Mouse (Mus musculus): Measurements from ENCODE around the gene 1700016K19Rik.
A peak's percentile ranks its signal among the peaks of the same experiment; 100 is the strongest.

The 1700016K19Rik gene

DNA sequence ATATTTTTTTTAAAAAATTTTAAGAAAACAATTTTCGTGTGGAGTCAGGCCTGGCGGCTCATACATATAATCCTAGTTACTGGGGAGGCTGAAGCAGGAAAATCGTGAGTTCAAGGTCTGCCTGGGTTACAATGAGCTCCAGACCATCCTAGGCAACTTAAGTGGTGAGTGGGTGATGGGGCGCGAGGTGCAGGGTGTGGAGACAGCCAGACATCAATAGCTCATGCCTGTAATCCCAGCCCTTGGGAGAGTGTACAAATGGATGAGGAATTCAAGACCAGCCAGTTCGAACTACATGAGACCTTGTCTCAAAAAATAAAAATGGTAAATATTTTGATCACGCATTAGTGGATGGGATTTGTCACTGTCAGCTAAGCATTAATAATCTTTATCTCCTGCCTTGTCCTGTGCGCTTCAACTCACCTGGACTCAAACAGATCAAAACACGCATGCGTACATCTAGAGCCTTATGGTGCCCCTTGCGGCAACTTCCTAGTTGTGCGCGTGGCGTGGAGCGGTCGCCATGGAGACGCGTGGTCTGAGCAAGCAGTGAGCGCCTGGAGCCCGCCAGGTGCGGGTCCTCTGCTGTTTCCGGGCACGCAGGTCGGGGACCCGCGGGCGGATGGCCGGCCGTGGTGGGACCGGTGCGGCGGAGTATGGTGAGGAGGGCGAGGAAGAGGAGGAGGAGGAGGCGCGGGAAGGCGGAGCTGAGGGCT, at the start of gene 1700016K19Rik:
1700016K19Rik (plus strand) TSS at position 473 of the 716 bp plus-strand sequence.
- peak; percentile 14 for DNase-seq (ENCODE audit: extremely low read depth, insufficient read length, low spot score)

DNA sequence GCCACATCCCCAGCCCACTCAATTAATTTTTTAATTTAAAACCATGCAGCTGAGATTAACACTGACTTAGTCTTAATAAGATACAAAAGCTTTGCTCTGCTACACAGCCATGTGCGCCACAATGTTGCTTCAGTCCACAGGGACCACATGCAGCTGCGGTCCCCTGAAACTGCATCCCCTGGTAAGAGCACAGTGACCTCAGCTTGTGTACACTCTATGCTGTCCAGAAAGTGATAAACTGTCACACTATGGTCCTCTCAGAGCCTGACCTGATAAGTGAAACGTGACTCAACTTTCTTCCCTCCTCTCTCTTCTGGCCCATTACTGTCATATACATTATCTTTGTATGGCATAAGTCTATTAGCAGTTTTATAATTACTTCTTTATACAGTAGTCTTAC, 49.3 kb upstream of the 1700016K19Rik start:
- no peak for DNase-seq (ENCODE audit: extremely low read depth, insufficient read length, low spot score)

DNA sequence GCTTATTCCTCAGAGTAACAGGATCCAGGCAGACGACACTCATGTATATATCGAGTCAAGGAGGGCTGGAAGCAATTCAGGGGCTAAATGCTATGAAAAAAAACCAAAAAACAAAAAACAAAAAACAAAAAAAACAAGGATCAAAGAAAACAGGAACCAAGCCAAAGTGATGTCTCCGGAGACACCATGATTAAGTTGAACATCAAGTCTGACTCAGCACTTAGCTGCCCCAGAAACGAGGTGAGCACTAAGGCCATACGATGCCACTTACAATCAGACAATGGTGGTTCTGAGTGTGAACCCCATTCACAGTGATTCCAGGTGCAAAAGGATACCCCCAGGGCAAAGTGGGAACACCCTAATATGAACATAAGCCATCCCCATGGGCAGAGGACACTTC, 47.8 kb upstream of the 1700016K19Rik start:
- DNase-seq (ENCODE audit: extremely low read depth, insufficient read length, low spot score), result no peak

DNA sequence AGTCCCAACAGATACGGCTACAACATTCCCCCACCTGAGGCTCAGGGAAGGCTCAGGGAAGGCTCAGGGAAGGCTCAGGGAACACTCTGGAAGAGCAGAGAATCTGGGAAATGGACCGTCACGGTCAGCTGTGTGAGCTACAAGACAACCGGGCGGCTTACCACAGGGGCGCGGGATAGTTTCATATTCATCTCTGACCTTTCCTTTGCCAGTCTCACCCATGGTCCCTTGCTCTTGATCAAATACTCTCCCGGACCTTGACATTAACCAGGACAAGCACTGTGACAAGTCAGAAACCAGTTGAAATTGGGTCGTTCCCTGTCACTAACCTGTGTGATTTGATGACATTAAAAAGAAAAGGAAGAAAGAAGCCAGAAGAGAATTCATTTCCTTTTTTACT, 44.8 kb upstream of the 1700016K19Rik start:
- no peak for DNase-seq (ENCODE audit: extremely low read depth, insufficient read length, low spot score)

DNA sequence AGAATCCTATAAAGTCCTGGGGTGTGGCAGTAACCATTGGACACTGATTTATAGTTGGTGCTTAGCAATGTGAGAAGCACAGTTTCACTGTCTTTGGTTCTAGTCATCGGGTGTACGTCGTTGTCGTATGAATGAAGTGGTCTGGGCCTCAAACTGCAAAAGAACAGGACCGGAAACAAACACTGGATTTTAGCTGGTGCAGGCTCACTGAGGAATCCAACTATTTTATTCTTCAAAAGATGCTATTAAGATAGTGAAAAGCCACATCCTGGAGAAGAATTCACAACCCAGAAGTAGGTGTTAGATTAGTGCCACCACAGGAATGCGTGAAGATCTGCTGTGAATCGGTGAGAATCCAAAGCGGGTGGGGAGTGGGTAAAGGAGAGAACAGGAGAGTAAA, 43.1 kb upstream of the 1700016K19Rik start:
- no peak for DNase-seq (ENCODE audit: extremely low read depth, insufficient read length, low spot score)

DNA sequence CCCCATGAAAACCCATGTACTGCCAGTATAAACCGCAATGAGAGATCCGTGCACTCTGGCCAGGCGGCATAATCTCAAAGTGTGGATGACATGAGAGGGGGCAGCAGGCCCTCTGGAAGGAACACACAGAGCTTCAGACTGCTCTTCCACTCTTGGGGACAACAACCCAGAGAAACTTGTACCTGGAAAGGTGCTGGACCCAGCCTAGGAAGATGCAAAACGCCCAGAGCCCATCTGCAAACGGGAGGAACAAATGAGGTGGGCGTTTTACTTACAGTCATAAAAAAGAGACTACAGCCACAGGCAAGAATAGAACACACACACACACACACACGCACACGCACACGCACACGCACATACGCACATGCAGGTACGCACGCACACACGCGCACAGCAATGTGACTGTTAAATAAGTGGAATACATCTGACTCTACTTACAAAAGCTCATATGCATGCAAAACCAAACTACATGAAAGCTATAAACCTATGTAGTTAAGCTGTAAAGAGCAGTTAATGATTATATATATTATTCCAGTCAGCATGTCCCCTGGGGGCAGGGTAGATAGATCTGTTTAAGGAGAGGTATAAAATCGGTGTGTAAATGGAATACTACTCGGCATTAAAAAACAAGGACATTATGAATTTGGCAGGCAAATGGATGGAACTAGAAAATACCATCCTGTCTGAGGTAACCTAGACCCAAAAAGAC, 42.4 kb upstream of the 1700016K19Rik start:
- DNase-seq (ENCODE audit: extremely low read depth, insufficient read length, low spot score), result no peak

DNA sequence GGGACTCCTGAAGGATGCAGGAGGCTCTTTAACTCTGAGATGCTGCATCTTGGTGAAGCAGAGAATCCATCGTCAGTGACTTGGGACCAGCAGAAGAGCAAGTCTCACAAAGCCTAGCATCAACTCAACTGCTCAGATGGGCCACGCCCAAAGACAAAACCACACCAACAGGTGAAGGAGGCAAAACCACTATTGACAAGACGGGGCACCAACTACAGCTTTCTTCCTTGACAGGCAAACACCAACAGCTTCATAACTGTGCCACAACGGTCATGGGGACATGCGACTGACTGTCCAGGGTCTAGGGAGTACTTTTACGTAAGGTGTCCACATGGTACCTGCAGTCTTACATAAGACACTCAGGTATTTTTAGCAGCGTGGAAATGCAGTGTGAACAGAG, 37.9 kb upstream of the 1700016K19Rik start:
- no peak for DNase-seq (ENCODE audit: extremely low read depth, insufficient read length, low spot score)

DNA sequence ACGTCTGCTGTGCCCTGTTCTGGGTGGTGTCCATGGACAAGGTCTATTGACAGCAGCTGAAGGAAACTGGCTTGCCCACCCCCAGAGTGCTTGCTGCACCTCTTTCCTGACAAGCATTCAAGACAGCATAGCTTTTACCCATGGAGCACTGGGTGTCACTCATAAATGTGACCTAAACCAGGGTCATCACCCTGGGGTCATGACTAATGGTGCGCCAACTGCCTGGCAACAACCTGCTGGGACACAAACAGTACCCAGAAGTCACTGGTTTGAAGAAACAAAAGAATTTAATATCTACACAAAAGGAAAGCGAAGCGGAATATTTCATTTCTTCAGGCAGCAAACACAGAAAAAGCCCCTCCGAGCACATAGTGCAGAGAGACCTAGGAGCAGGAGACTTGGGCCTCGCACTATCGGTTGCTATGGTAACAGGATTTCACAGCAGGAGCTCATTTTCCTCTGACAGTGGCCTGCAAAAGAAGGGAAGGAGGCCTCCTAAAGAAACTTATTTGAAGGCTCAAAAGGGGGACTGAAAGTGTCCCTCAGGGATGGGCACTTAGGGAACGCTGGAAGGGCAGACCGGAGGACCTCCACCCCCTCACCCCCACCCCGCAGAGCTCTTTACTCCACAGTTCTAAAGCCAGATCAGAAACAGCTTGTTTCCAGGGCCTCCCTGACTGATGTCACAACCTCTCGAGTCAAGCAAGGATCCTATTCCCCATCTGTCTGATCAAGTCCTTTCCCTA, 35.8 kb upstream of the 1700016K19Rik start:
- DNase-seq (ENCODE audit: extremely low read depth, insufficient read length, low spot score), result no peak

DNA sequence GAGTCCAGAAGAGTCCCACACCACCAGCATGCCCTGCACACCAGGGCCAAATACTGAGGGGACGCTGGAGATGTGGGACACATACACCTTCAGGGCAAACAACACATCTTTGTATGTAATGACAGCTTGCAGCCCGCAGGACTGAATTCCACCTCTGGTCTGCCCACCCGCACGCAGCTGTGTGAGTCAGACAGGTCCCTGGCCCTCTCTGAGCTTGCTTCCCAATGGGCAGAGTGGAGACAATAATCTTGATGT, 35.3 kb upstream of the 1700016K19Rik start:
- no peak for DNase-seq (ENCODE audit: extremely low read depth, insufficient read length, low spot score)

DNA sequence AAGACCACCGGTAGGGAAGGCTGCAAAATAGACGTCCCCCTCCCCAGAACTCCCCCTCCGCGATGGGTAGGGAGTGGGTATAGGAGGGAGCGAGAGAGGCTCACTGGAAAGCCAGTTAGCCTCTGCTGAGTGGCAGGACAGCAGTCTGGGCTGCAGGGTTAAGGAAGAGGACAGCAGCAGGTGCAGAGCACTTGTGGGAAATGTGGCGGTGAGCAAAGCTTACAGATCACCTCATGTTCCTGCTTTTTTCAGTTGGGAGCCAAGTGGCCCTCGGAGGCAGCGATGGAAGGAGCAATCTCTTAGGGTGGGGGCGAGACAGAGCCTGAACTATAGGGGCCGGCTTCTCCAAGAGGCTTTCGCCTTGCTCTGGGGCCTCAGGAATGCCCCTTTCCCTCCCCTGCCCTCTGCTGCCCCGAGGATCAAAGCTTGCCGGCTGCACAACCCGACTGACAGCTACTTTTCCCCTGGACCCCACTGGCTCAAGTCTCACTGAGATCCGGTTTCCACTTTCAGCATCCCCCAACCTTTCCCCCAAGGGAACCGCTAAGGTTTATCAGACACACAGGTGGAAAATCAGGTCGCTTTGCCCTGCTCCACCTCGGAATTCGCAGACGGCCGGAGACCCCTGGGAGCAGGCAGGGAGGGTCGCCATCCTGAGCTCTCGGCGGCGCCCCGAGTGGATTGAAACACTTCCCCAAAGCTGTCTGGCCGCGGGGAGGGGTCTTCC, 33.9 kb upstream of the 1700016K19Rik start:
- no peak for DNase-seq (ENCODE audit: extremely low read depth, insufficient read length, low spot score)

DNA sequence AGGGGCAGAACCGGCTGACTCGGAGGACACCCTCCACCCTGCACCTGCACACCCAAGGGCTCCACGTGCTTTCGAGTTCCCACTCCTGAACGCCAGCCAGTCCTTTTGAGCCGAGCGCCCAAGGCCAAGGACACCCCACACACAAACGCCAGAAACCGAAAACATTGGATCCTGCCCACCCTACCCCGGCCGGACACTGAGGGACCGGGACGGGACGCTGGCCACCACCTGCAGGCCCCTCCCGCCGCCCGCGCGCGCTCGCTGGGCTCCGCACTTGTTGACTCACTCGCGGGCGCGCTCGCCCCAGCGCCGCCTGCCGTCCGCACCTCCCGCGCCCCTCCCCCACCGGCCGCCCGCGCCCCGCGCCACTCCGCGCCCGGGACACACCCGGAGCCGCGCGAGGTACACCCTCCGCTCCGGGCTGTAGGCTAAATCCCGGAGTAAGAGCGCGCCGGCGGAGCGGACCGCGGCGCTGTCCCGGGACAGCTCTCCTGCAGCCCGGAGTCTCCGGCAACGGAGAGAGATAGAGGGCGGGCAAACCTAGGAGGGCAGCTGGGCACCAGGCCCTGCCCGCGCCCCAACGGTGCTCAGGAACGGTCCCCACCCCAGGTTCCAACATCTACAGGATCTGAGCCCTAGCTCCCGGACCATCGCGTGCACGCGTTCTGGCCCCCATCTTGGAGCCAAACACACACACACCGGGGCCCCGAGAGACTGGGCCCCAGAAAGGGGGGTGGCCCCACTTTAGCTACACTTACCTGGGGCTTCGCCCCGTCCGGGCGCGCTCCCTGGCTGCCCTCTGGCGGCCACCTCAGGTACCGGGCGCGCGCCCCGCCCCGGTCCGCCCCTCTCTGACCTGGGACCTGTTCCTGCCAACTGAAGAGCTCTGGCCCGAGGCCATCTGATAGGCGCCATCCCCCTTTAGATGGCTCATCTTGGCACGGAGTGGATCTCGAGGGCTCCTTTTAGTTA, 33.0 kb upstream of the 1700016K19Rik start:
- DNase-seq (ENCODE audit: extremely low read depth, insufficient read length, low spot score), result peak; percentile 67

DNA sequence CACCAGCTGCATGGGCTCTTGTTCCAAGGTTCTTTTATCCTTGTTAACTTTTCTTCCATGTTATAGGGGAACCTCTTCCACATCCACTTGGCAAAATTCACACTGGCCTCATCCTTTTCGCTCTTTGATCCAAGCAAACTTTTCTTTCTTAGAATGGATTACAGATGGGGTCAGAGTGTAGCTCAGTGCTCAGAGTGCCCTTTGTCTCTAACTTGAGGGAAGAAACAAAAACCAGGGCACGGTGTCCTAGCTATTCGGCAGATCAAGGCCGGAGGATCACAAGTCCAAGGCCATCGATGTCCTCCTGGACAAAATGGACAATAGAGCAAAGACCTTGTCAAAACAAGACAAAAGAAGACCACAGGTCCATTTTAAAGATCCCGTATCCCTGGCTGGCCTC, 31.0 kb upstream of the 1700016K19Rik start:
- DNase-seq (ENCODE audit: extremely low read depth, insufficient read length, low spot score), result no peak

DNA sequence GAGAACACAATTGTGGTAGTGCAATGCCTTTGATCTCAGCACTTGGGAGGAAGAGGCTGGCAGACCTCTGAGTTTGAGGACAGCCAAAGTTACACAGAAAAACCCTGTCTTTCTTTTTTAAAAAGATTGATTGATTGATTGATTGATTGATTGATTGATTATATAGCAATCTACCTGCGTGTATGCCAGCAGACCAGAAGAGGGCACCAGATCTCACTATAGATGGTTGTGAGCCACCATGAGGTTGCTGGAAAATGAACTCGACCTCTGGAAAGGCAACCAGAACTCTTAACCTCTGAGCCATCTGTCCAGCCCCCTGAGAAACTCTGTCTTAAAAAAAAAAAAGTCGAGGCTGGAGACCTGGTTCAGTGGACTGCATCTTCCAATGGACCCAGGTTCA, 29.1 kb upstream of the 1700016K19Rik start:
- DNase-seq (ENCODE audit: extremely low read depth, insufficient read length, low spot score), result no peak

DNA sequence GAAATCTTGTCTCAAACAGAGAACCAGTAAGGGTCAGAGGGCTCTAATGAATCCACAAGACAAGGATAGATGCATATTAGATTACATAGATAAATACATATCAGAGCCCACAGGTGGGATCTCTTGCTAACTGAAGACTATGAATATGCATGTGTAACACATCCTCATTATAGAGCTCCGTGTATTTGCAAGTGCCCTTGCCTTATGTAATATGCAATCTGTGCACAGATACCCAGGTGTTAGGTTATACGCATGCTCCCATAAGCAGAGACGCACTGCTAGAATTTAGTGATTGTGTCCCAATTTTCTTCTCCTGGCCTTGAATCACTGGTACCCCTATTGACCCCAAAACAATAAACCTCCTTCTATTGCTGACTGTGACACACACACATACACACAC, 27.5 kb upstream of the 1700016K19Rik start:
- no peak for DNase-seq (ENCODE audit: extremely low read depth, insufficient read length, low spot score)

DNA sequence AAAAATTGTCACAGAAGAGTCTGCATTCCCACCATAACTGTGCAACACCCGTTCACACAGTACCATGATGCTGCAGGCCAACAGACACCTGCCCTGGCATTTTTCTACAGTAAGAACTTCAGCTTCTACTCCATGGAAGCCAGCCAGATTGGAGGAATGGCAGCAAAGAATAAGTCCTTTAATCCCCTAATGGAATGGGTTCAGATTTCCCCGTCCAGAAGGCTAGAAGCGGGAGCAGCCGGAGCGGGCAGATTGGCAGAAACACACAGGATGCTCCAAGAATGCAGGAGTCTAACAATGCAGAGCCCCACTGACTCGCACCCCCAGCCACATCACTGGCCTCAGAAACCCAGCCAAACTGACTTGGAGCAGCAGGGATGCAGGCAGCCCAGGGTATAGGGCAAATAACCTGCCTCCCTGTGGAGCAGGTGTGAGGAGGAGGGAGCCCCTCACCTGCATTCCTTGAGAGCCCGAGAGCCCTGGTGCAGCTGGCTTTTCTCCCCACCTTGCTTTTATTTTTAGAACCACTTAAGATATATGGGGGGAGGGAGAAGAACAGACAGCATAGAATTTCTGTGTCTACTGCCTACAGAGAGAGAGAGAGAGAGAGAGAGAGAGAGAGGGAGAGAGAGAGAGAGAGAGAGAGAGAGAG, 26.7 kb upstream of the 1700016K19Rik start:
- no peak for DNase-seq (ENCODE audit: extremely low read depth, insufficient read length, low spot score)

DNA sequence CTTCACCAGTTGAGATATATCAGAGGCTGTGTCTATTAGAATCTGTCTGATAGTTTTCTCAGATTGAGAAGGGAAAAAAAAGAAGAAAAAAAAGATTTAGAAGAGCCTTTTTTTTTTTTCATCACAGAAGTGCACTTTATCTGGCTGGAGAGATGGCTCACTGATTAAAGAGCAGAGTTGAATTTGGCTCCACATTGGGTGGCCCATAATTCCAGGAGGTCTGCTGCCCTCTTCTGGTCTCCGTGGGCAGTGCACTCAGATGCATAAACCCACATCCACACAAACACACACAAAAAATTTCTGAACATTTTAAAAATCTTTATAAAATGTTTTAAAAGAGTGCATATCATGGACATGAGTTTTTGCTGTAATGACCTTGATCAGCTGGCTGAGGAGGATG, 25.7 kb upstream of the 1700016K19Rik start:
- DNase-seq (ENCODE audit: extremely low read depth, insufficient read length, low spot score), result no peak

DNA sequence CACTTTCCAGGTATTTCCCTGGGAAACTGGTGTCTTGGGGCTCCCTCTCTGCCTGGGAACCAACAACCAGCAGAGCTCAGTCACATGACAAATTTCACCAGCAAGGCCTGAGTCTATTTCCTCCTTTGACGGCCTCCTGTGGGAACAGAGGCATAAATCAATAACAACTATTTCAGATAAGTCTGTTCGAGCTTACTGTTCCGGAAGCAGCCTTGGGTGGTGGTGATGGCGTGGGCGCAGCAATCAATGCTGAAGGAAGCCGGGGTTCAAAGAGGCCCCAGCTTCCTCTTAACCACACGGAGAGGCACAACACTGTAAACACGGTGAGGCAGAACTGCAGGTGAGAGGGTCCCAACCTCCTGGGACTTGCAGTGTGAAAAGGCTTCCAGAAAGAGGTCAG, 23.0 kb upstream of the 1700016K19Rik start:
- DNase-seq (ENCODE audit: extremely low read depth, insufficient read length, low spot score), result no peak

DNA sequence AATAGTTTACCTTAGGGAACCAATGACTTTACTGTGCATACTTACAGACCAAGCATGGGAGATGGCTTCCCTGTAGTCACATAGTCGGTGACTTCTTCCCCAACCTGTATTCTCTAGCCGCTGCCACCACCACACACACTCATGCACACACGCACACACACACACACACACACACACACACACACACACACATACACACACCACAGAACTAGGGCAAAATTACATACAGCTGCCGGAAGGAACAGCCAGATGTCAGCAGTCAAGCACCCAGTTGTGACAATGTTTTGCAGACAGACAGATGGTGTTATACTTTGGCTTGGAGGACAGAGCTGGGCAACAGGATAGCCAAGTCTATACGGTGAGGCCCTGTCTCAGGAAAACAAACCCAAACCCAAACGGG, 21.7 kb upstream of the 1700016K19Rik start:
- no peak for DNase-seq (ENCODE audit: extremely low read depth, insufficient read length, low spot score)

DNA sequence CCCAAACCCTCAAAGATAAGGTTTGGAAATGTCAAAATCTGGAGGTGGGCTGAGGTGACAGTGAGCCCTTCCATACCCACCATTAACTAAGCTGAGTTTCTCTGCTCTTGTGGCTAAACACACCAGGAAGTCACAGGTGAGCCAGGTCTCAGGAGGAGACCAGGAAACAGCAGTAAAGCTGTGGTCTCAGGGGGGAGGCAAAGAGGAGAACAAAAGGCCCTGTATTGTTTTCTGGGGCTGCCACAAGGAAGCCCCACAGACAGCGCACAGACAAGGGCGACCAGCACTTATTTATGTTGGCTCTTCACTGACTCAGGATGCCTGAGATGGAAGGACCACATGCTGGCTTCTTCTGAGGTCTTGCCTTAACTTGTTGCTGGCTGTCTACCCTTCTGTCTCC, 19.3 kb upstream of the 1700016K19Rik start:
- no peak for DNase-seq (ENCODE audit: extremely low read depth, insufficient read length, low spot score)

DNA sequence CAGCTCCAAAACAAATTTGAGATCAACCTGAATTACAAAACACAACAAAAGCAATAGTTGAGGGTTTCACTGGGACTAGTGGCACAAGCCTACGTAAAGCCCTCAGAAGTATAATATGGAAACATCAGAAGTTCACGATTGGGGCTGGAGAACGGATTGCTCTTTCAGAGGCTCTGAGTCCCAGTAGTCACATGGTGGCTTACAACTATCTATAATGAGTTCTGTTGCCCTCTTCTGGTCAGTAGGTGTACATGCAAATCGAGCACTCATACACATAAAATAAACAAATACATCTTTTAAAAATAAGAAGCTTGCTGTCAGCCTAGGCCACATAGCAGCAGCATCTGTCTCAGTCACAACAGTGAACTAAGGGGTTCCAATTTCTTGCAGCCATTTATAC, 16.5 kb upstream of the 1700016K19Rik start:
- no peak for DNase-seq (ENCODE audit: extremely low read depth, insufficient read length, low spot score)

All from 3134 (cell line).